Mouse (Mus musculus): ENCODE measurements around the gene Ldlr.

GRCm38 (mm10) chr9:21723377-21724146 is at the start of gene Ldlr:
- TF ChIP-seq CTCF (IDR thresholded peaks at IDR 0.05; ENCODE audit: extremely low read depth, insufficient read depth, low read length) (no peak), POLR2A (IDR thresholded peaks at IDR 0.05; ENCODE audit: extremely low read depth, insufficient read depth, low read length) (peak; percentile 88)

Measured in cortical plate, adult 2 months (tissue).